Mouse (Mus musculus) heart, postnatal 0 days (tissue): ENCODE measurements around the gene Itpr1. TPM values are rescaled to one million over a fixed set of nuclear protein-coding genes. Genes with fewer than 3 reads are reported as not detected.
A peak's percentile ranks its signal among the peaks of the same experiment; 100 is the strongest.

Source experiments
- ATAC-seq: fragments of 200-750 bp; cut with Nextera tagmentation; 2 replicates; pipeline ENCODE4 v1.8.0; 2017; ENCODE audit warnings: low read depth, moderate number of reproducible peaks, moderate library complexity; ENCODE audit not compliant: insufficient read depth
- DNase-seq: peaks from one replicate; pipeline ENCODE4 v3.0.0-alpha.2; 2016; ENCODE audit warnings: low spot score
- H3K27ac ChIP-seq: fragments of 300-500 bp; sonication (generic); 2 replicates; pipeline ENCODE4 v1.5.1; 2014; ENCODE audit warnings: low read depth, mild to moderate bottlenecking
- H3K27me3 ChIP-seq: fragments of 300-500 bp; sonication (generic); 2 replicates; pipeline ENCODE4 v1.6.1; 2014; ENCODE audit warnings: low read length, mixed read lengths; ENCODE audit not compliant: control insufficient read depth, insufficient read depth
- H3K36me3 ChIP-seq: fragments of 300-500 bp; sonication (generic); replicated peaks from 2 replicates; pipeline ENCODE4 v1.6.1; 2014; ENCODE audit warnings: low read length, mixed read lengths; ENCODE audit not compliant: control insufficient read depth, insufficient read depth
- H3K4me1 ChIP-seq: fragments of 300-500 bp; sonication (generic); 2 replicates; pipeline ENCODE4 v1.6.1; 2014; ENCODE audit warnings: antibody characterized with exemption; ENCODE audit not compliant: control insufficient read depth, insufficient read depth
- H3K4me2 ChIP-seq: fragments of 300-500 bp; sonication (generic); 2 replicates; pipeline ENCODE4 v1.6.1; 2014; ENCODE audit warnings: low read depth, mild to moderate bottlenecking, low read length, moderate library complexity
- H3K4me3 ChIP-seq: fragments of 300-500 bp; sonication (generic); 2 replicates; pipeline ENCODE4 v1.5.1; 2014; ENCODE audit warnings: low read depth, low read length
- H3K9ac ChIP-seq: fragments of 300-500 bp; sonication (generic); replicated peaks from 2 replicates; pipeline ENCODE4 v1.6.1; 2014; ENCODE audit warnings: low read depth, low read length, mixed read lengths
- H3K9me3 ChIP-seq: fragments of 300-500 bp; sonication (generic); replicated peaks from 2 replicates; pipeline ENCODE4 v1.6.1; 2016; ENCODE audit warnings: low read length; ENCODE audit not compliant: control insufficient read depth
- CTCF ChIP-seq: IDR thresholded peaks from 2 replicates; pipeline ENCODE4 v1.5.1; 2016; ENCODE audit warnings: antibody characterized with exemption, control low read depth, low read depth
- EP300 ChIP-seq: IDR thresholded peaks from 2 replicates; pipeline ENCODE4 v1.6.1; 2016; ENCODE audit warnings: antibody characterized with exemption, low read depth
- WGBS: fragments of 180-500 bp; shearing (Covaris S2); extraction: QIAGEN DNeasy Blood & Tissue Kit; methylation state at CpG from one replicate; pipeline ENCODE4 v1.1.7; 2014; 5-methylcytosine and 5-hydroxymethylcytosine counted together
- polyA plus RNA-seq: library from polyadenylated mRNA; unstranded; fragments of >200 nt; fragmentation: Nextera tagmentation; extraction: Ambion mirVana; gene quantifications from 2 replicates; pipeline ENCODE4 v1.2.1, GENCODE M21; 2015
- total RNA-seq: library from RNA; depleted of rRNA; stranded (reverse); fragments of >200 nt; gene quantifications from 2 replicates; pipeline ENCODE4 v1.2.3, GENCODE M21; 2014; ENCODE audit warnings: low replicate concordance

Itpr1 gene
- total and polyA plus RNA-seq, 2 experiments from 2014 or later = 7.1 to 22.2 TPM

GRCm38 (mm10) chr6:108255880-108256279 lies 43.0 kb downstream of the Itpr1 start:
- H3K27me3 ChIP-seq = no peaks in the 10 kb centered on the region
- H3K9ac ChIP-seq = no peak overlapping the region
- no peak for ATAC-seq
- H3K27ac ChIP-seq = peak overlapping the region; percentile 28; the same call in 1 of the 2 replicates
- H3K9me3 ChIP-seq = no peaks in the 10 kb centered on the region
- TF ChIP-seq CTCF = no peak
- no peak for TF ChIP-seq EP300
- H3K4me1 ChIP-seq = peaks cover 53% of the 10 kb centered on the region
- H3K4me3 ChIP-seq = no peak overlapping the region
- 36% methylated on average over 4 of the region's 4 CpGs for WGBS
- DNase-seq = no peak
- H3K36me3 ChIP-seq = no peaks in the 10 kb centered on the region
- H3K4me2 ChIP-seq = no peak overlapping the region

- no peak for DNase-seq
- no peak overlapping the region for H3K4me3 ChIP-seq
- no peaks in the 10 kb centered on the region for H3K9me3 ChIP-seq
- TF ChIP-seq EP300 (no peak), CTCF (no peak)
- no peaks in the 10 kb centered on the region for H3K36me3 ChIP-seq
- no peak for ATAC-seq
- no peak overlapping the region for H3K4me2 ChIP-seq
- WGBS = 80% methylated on average over 3 of the region's 3 CpGs
- no peak overlapping the region for H3K27ac ChIP-seq
- no peak overlapping the region for H3K9ac ChIP-seq
- H3K4me1 ChIP-seq = peaks cover 48% of the 10 kb centered on the region
- no peaks in the 10 kb centered on the region for H3K27me3 ChIP-seq
Measured at GRCm38 (mm10) chr6:108257225-108257624, 44.3 kb downstream of the Itpr1 start.

- no peak for ATAC-seq
- no peak overlapping the region for H3K4me2 ChIP-seq
- no peak for DNase-seq
- no peaks in the 10 kb centered on the region for H3K27me3 ChIP-seq
- H3K9me3 ChIP-seq = no peaks in the 10 kb centered on the region
- TF ChIP-seq CTCF (no peak), EP300 (no peak)
- H3K9ac ChIP-seq = no peak overlapping the region
- peaks cover 46% of the 10 kb centered on the region for H3K4me1 ChIP-seq
- H3K36me3 ChIP-seq = no peaks in the 10 kb centered on the region
- H3K4me3 ChIP-seq = no peak overlapping the region
- WGBS = 58% methylated on average over 2 of the region's 2 CpGs
- H3K27ac ChIP-seq = no peak overlapping the region
Measured at GRCm38 (mm10) chr6:108258631-108259030, 45.7 kb downstream of the Itpr1 start.

- Histone ChIP-seq H3K36me3 (no peaks in the 10 kb centered on the region), H3K4me2 (no peak overlapping the region), H3K4me1 (peaks cover 36% of the 10 kb centered on the region), H3K4me3 (no peak overlapping the region), H3K9ac (no peak overlapping the region), H3K9me3 (no peaks in the 10 kb centered on the region), H3K27me3 (no peaks in the 10 kb centered on the region), H3K27ac (no peak overlapping the region)
- ATAC-seq (no peak), DNase-seq (no peak)
- TF ChIP-seq EP300 (no peak), CTCF (no peak)
- 37% methylated on average over 2 of the region's 2 CpGs for WGBS
Measured at GRCm38 (mm10) chr6:108259671-108260070, 46.8 kb downstream of the Itpr1 start.

- no peaks in the 10 kb centered on the region for H3K9me3 ChIP-seq
- TF ChIP-seq CTCF (no peak), EP300 (no peak)
- ATAC-seq (no peak), DNase-seq (no peak)
- H3K4me1 ChIP-seq = peaks cover 19% of the 10 kb centered on the region
- H3K27ac ChIP-seq = no peak overlapping the region
- H3K36me3 ChIP-seq = no peaks in the 10 kb centered on the region
- no peak overlapping the region for H3K9ac ChIP-seq
- 69% methylated on average over 3 of the region's 3 CpGs for WGBS
- H3K27me3 ChIP-seq = no peaks in the 10 kb centered on the region
- H3K4me2 ChIP-seq = no peak overlapping the region
- H3K4me3 ChIP-seq = no peak overlapping the region
Measured at GRCm38 (mm10) chr6:108261506-108261905, 48.6 kb downstream of the Itpr1 start.

- ATAC-seq = no peak
- 52% methylated on average over 3 of the region's 3 CpGs for WGBS
- Histone ChIP-seq H3K4me3 (no peak overlapping the region), H3K27me3 (no peaks in the 10 kb centered on the region), H3K9ac (no peak overlapping the region), H3K27ac (no peak overlapping the region), H3K9me3 (no peaks in the 10 kb centered on the region), H3K4me2 (no peak overlapping the region), H3K36me3 (no peaks in the 10 kb centered on the region), H3K4me1 (peaks cover 18% of the 10 kb centered on the region)
- DNase-seq = no peak
- TF ChIP-seq CTCF (no peak), EP300 (no peak)
Measured at GRCm38 (mm10) chr6:108264164-108264563, 51.3 kb downstream of the Itpr1 start.
